In genomic region chr2:50111609-50112008, GRCm38 (mm10) we compare ENCODE assay signal across 25 mouse cellular contexts. TPM values are rescaled to one million over a fixed set of nuclear protein-coding genes. Genes with fewer than 3 reads are reported as not detected.
A peak's percentile ranks its signal among the peaks of the same experiment; 100 is the strongest.
DNase-seq lines count a peak whose midpoint lies in the region; ATAC-seq and TF ChIP-seq lines count a peak whose summit lies in the region.
"Had no signal": no experiment of that assay in that cellular context is flagged by ENCODE, and none has a peak within 500 bp of the region (broad histone marks: within the 10 kb centered on the region; RNA-seq: fewer than 3 reads in every experiment).

No protein-coding gene starts in this region.

- peak; percentile 71 for ATAC-seq in common myeloid progenitor, adult 5-6 weeks (replicated peaks; ENCODE audit: low read depth, poor library complexity, severe bottlenecking)
- ATAC-seq in stomach, postnatal 0 days (ENCODE audit: low FRiP score, low TSS enrichment) = no peak
- ATAC-seq: CD4-positive, CD25-positive, alpha-beta regulatory T cell, adult 4 months; forebrain, embryonic 15.5 days; hindbrain, embryonic 16.5 days; intestine, embryonic 15.5 days; Patski had no signal

- H3K27ac ChIP-seq in heart, embryonic 10.5 days = no peak overlapping the region
- H3K27ac ChIP-seq in stomach, postnatal 0 days (replicated peaks) = no peak overlapping the region
- H3K27ac ChIP-seq in limb, embryonic 10.5 days = no peak overlapping the region
- H3K27ac ChIP-seq: embryonic facial prominence, embryonic 12.5 days; embryonic facial prominence, embryonic 15.5 days; forebrain, embryonic 12.5 days; gastrocnemius, adult 2 months; hindbrain, embryonic 10.5 days; hindbrain, embryonic 13.5 days; intestine, embryonic 15.5 days had no signal

- DNase-seq in heart, embryonic 10.5 days (ENCODE audit: low spot score) = peak; percentile 73
- no peak for DNase-seq in heart, postnatal 36 days
- peak; percentile 9 for DNase-seq in stomach, postnatal 0 days (ENCODE audit: low spot score)
- no peak for DNase-seq in limb, embryonic 10.5 days (ENCODE audit: low spot score)
- no peak for DNase-seq in frontal cortex, postnatal 25 days (ENCODE audit: low spot score in 2 of 2)
- DNase-seq: adrenal gland, postnatal 10 days; adrenal gland, postnatal 36 days; cerebellum, adult 18-20 months; cerebellum, adult 9-10 months; cerebellum, postnatal 14 days; gastrocnemius, adult 2 months; gastrocnemius, postnatal 14 days; heart, adult 18-20 months had no signal

- intact Hi-C loops in heart, postnatal 36 days (cut with DNase I) = no loop called here

- TF ChIP-seq CTCF in stomach, postnatal 0 days (IDR thresholded peaks at IDR 0.05; ENCODE audit: low read depth) = no peak

- H3K4me2 ChIP-seq in stomach, postnatal 0 days (replicated peaks; ENCODE audit: low read depth) = no peak overlapping the region
- H3K4me2 ChIP-seq: embryonic facial prominence, embryonic 12.5 days; embryonic facial prominence, embryonic 15.5 days; forebrain, embryonic 12.5 days; forebrain, embryonic 15.5 days; heart, embryonic 11.5 days; hindbrain, embryonic 13.5 days; intestine, embryonic 15.5 days had no signal

- no peaks in the 10 kb centered on the region for H3K9me3 ChIP-seq in heart, embryonic 10.5 days
- no peaks in the 10 kb centered on the region for H3K9me3 ChIP-seq in stomach, postnatal 0 days (ENCODE audit: control insufficient read depth, low read length)
- no peaks in the 10 kb centered on the region for H3K9me3 ChIP-seq in limb, embryonic 10.5 days (replicated peaks)
- H3K9me3 ChIP-seq: embryonic facial prominence, embryonic 12.5 days; embryonic facial prominence, embryonic 15.5 days; forebrain, embryonic 12.5 days; forebrain, embryonic 15.5 days; hindbrain, embryonic 10.5 days; hindbrain, embryonic 13.5 days; intestine, embryonic 15.5 days had no signal

- no peaks in the 10 kb centered on the region for H3K36me3 ChIP-seq in heart, embryonic 10.5 days
- H3K36me3 ChIP-seq in stomach, postnatal 0 days (ENCODE audit: control insufficient read depth, insufficient read depth, low read length) = no peaks in the 10 kb centered on the region
- no peaks in the 10 kb centered on the region for H3K36me3 ChIP-seq in limb, embryonic 10.5 days
- H3K36me3 ChIP-seq: embryonic facial prominence, embryonic 12.5 days; embryonic facial prominence, embryonic 15.5 days; forebrain, embryonic 12.5 days; forebrain, embryonic 15.5 days; hindbrain, embryonic 10.5 days; hindbrain, embryonic 13.5 days; intestine, embryonic 15.5 days had no signal

- no peak overlapping the region for H3K9ac ChIP-seq in stomach, postnatal 0 days (ENCODE audit: low read length)
- H3K9ac ChIP-seq: embryonic facial prominence, embryonic 12.5 days; embryonic facial prominence, embryonic 15.5 days; forebrain, embryonic 12.5 days; forebrain, embryonic 15.5 days; hindbrain, embryonic 13.5 days; intestine, embryonic 15.5 days had no signal

- H3K4me1 ChIP-seq in heart, embryonic 10.5 days = peaks cover 31% of the 10 kb centered on the region
- peaks cover 3% of the 10 kb centered on the region for H3K4me1 ChIP-seq in stomach, postnatal 0 days (replicated peaks; ENCODE audit: control insufficient read depth, insufficient read depth)
- no peaks in the 10 kb centered on the region for H3K4me1 ChIP-seq in limb, embryonic 10.5 days
- H3K4me1 ChIP-seq: embryonic facial prominence, embryonic 15.5 days had no signal

- no peak overlapping the region for H3K4me3 ChIP-seq in heart, embryonic 10.5 days
- H3K4me3 ChIP-seq in stomach, postnatal 0 days (ENCODE audit: low read depth, low read length) = no peak overlapping the region
- no peak overlapping the region for H3K4me3 ChIP-seq in limb, embryonic 10.5 days
- H3K4me3 ChIP-seq: embryonic facial prominence, embryonic 12.5 days; embryonic facial prominence, embryonic 15.5 days; forebrain, embryonic 12.5 days; forebrain, embryonic 15.5 days; gastrocnemius, adult 2 months; hindbrain, embryonic 10.5 days; hindbrain, embryonic 13.5 days; intestine, embryonic 15.5 days had no signal

- WGBS in heart, embryonic 10.5 days = 15% methylated on average over 1 of the region's 1 CpGs
- WGBS in stomach, postnatal 0 days = 60% methylated on average over 1 of the region's 1 CpGs
- WGBS in limb, embryonic 10.5 days = 57% methylated on average over 1 of the region's 1 CpGs

- H3K27me3 ChIP-seq in heart, embryonic 10.5 days (ENCODE audit: insufficient read depth, poor library complexity, severe bottlenecking) = no peaks in the 10 kb centered on the region
- H3K27me3 ChIP-seq in stomach, postnatal 0 days (ENCODE audit: control insufficient read depth, insufficient read depth, low read length) = no peaks in the 10 kb centered on the region
- H3K27me3 ChIP-seq in limb, embryonic 10.5 days (ENCODE audit: low read depth, poor library complexity, severe bottlenecking) = no peaks in the 10 kb centered on the region
- H3K27me3 ChIP-seq: embryonic facial prominence, embryonic 12.5 days; embryonic facial prominence, embryonic 15.5 days; forebrain, embryonic 12.5 days; forebrain, embryonic 15.5 days; hindbrain, embryonic 13.5 days; intestine, embryonic 15.5 days had no signal

- TF ChIP-seq EP300 in stomach, postnatal 0 days (optimal IDR thresholded peaks at IDR 0.05) = no peak

RNA-seq across cellular contexts. Expression of gene Lypd6, which starts 45.4 kb away (rescaled TPM):
- 8.1 and 8.7 TPM in 2 replicates for polyA plus RNA-seq in heart, embryonic 10.5 days (2016; fragmentation: Nextera tagmentation; extraction: Ambion mirVana)
- total RNA-seq in heart, postnatal 36 days (2021) = under 1 TPM; 0.19 to 0.39 TPM
- total RNA-seq in common myeloid progenitor, adult 5-6 weeks (2017) = 0.53 TPM in 1 of 2 replicates, not detected in the other
- polyA plus RNA-seq in stomach, postnatal 0 days (2015; fragmentation: Nextera tagmentation; extraction: Ambion mirVana) = 15.9 and 18.8 TPM in 2 replicates
- polyA plus RNA-seq in limb, embryonic 10.5 days (2016; fragmentation: Nextera tagmentation; extraction: Ambion mirVana) = 4.6 and 5.8 TPM in 2 replicates
- polyA plus RNA-seq: CD4-positive, CD25-positive, alpha-beta regulatory T cell, adult 4 months; Patski had no signal

Comparison
In these comparisons a context has a peak if more than half of its experiments do, and no peak if none do; other contexts are left out.
1. DNase-seq: peak in heart, embryonic 10.5 days (single experiment) and stomach, postnatal 0 days (single experiment); none in heart, postnatal 36 days (0 of 2), limb, embryonic 10.5 days (single experiment) and frontal cortex, postnatal 25 days (0 of 2).